Mouse (Mus musculus) 3134 (cell line): ENCODE measurements around the gene Grcc10.
A peak's percentile ranks its signal among the peaks of the same experiment; 100 is the strongest.

ENCODE experiments used
- DNase-seq: peaks from one replicate; pipeline ENCODE4 v3.0.0-alpha.2; 2011; ENCODE audit warnings: low spot score; ENCODE audit not compliant: insufficient read length; ENCODE audit errors: extremely low read depth

Gene Grcc10

DNA sequence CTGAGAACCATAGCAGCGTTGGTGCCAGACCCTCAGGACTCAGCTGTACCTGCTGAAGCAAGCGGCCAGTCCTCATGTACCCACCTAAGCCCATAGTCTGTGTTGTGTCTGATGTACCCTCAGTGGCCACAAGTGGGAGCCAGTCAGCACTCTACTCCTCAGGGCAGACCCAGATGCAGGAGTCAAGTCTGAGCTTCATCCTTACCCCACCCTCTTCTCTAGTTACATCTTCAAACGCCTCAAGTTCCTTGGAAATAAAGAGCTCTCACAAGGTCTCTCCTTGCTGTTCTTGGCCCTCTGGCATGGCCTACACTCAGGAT lies 38.4 kb downstream of the Grcc10 start:
- no peak for DNase-seq

DNA sequence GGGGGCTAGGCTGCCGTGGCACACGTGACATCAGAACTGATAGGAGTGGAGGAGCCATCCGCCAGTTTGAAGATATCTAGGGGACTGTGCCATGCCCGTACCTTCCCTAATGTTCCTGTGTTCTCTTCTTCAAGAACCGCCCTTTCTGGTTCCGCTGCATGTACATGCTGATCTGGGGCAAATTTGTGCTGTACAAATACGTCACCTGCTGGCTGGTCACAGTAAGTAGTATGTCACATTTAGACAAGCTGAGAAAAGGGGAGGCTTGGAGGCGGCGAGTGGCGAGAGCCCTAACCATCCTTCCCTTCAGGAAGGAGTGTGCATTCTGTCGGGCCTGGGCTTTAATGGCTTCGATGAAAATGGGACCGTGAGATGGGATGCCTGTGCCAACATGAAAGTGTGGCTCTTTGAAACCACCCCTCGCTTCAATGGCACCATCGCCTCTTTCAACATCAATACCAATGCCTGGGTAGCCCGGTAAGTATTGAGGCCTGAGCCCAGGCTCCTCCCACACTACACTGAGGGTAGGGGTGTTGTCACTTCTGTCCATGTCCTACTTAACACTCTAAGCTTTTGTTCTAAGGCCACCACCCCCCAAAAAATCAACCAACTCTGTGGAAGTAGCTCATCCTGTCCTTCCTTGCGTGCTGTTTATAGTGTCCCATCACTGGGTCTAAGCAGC lies 38.9 kb downstream of the Grcc10 start:
- no peak for DNase-seq

DNA sequence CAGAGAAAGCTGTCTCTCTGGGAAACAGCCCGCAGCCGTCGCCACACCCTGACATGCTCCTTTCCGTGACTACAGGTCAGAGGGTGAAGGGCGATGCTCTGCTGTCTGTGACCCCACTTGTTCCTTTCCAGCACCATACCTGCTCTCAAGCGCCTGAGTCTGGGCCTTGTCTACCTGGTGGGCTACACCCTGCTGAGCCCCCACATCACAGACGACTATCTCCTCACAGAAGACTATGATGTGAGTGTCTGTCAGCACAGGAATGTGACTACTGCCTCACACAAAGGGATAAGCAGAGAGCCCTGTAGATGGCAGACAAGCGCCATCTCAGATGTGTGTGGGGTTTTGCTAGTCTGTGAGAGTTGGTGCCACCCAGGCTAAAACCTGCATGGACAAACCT lies 39.8 kb downstream of the Grcc10 start:
- no peak for DNase-seq

DNA sequence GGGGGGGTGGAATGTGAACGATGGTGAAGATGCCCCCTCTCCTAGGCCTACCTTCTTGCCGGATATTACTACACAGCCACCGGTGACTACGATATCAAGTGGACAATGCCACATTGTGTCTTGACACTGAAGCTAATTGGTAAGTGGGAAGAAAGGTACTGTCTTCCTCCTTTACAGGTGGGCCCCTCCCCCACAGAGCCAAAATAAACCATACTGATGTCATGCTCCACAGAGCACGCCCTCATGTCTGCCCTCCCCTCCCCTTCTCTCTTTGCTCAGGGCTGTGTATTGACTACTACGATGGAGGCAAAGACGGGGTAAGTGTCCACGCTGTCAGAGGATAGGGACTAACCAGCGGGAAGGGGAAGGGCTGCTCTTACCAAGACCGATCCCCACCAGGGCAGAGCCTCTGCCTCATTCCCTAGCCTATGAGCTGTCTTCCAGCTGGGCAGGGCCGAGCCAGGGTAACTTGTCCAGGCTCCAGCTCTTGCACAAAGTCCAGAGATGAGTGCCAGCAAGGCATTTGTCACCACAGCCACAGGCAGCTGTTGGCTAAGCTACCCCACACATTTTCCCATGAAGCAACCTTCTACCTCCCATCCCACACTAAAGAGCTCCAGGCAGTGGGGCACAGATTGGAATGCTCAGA lies 41.1 kb downstream of the Grcc10 start:
- DNase-seq, result peak; percentile 83

DNA sequence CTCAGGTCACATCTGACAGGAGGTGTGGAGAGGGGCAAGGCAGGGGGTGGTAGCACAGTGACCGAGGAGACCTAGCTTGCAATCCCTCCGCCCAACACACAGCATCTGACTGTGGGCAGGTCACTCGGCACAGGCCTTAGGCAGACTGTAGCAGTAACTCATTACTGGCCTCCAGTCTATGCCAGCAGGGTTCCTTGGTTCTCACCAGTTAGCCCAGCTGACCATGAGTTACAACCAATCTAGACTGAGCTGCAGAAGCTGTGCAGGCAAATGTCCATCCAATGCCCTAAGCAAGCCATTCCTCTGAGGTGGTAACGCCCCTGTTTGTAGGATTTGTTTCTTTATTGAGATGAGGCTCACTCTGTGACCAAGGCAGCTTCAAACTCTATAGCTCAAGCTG lies 41.8 kb downstream of the Grcc10 start:
- no peak for DNase-seq

DNA sequence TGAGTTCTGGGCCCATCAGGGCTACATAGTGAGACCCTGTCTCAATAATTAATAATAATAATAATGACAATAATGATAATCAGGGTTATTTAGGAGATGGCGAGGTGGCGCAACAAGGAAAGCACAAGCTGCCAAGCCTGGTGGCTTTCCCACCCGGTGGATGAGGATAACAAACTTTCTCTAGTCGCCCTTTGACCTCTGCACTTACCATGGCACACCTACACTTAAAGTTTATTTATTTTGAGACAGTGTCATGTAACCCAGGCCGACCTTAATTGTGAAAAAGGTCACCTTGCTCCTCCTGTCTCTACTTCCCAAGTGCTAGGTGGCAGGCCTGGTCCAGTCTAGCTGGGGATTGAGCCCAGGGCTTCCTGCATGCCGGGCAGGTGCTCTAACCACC lies 42.4 kb downstream of the Grcc10 start:
- no peak for DNase-seq

DNA sequence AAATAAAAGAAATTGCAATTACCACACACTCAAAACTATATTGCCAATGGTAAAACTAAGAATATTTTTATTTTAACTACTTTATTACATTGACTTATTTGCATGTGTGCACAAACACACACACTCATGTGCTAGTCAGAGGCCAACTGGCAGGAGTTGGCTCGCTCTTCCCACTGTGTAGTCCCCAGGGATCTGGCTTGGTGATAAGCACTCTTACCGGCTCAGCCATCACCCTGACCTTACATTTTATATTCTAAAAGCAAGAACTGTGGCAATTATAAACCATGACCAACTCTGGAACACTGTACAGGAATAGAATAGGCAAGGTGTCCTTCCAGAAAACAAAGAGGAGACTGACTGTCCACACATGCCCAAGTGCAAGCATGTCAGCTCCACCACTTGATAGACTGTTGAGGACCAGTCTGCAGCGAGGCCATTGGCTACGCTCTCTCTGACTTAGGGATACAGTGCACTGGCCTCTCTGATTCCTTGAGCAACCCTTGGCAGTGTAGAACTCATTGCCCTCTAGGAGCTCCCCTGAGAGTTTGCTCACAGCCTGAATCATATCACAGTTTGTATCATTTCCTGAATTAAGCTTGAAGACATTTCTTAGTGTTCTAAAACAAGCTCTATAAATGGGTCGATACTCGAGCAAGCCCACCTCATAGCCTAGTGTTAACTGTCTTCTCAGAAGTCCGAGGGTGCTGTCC lies 44.6 kb downstream of the Grcc10 start:
- no peak for DNase-seq

DNA sequence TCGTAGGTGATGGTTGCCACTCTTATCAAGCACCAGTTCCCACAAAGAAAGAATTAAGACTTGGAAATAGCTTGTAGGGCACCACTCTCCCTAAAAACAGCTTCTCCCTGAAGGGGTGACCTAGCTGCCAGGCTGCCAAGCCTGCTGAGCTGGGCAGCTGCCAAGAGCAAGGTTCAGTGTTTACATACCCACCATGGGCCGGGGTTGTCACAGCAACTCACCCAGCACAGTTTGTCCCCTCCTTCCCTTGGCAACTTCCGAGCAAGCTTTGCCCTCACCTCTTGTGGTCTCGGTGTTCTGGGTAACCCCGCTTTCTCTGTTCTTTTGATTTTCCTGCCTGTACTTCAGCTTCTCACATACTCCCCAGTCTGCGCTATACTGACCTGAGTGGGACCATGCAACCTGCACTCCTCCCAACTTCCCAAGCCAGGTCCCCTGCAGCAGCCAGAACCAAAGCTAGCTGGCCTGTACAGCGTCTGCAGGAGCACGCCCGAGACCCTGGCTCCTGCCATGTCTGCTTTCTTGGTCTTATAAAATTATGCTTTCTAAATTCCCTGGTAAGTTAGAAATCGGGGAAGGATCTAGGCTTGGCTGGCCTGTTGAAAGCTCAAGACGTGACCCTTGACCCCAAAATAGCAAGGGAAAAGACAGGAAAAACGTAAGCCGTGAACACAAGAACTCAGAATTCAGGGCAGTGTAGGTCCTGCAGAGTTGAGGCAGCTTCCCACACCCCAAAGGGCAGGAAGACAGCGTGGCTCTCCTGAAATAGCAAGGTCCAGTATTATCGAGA lies 46.8 kb downstream of the Grcc10 start:
- no peak for DNase-seq

DNA sequence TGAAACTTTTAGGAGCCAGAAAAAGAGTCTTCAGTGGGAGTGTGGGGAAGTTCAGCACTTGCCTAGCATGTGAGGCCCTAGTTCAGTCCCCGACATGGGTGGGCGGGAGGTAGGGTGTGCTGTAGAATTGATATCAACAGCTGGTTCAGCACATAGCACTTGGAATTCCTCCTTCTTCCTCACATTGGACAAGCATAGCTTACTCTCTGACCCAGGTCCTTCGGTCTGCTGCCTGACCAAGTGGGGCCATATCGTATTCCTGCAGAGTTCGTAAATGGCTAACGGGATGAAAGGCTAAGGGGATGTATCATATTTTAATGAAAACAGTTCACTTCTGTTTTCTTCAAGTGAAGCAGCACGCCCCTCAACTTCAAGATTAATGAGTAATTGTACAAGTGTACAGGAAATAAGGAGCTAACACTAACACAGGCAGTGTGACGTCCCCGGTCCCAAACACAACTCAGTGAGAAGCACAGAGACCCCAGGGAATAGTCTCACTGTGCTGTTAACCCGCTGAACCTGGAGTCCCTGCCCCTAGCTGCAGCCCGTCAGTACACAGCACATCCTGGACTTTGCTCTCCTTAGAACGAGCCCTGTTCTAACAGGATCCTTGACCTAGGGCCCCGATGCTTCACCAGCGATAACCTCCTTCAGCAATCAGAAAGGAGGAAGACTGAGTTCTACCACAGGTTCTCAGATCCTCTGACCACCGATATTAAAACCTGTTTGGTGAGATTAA lies 47.8 kb downstream of the Grcc10 start:
- no peak for DNase-seq

DNA sequence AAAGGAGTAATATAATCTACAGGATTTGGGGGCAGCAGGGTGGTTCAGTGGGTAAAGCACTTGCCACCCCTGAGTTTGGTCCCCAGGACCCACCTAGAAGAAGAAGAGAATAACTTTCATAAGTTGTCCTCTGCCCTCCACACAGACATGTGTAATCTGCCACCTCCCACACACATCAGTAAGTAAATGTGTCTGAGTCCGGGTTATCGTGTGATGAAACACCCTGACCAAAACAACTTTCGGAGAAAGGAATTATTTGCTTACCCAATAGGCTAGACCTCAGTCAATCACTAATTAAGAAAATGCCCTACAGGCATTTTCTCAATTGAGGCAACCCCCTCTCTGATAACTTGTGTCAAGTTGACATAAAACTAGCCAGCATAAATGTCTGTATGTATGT lies 50.7 kb downstream of the Grcc10 start:
- no peak for DNase-seq
